Mouse (Mus musculus) spleen, embryonic (tissue): ENCODE measurements around the gene Mptx2.
"Not testable (repeated sequence)": the region's sequence is repeated elsewhere in the genome, so short reads cannot be mapped to it uniquely, and the experiment has no call there.

Experiments used
- CTCF ChIA-PET: fragments of 350-600 bp; sonication (Branson Sonifier 250); formaldehyde crosslinking; loops from one replicate; lab custom pipeline; 2022; lab: Charles Lee

The Mptx2 gene

GRCm38 (mm10) chr1:173277677-173278076, at the start of gene Mptx2:
TSS of gene Mptx2 (minus strand) at chr1:173277777.
- CTCF ChIA-PET: no interaction called here

GRCm38 (mm10) chr1:173326552-173326951, 49.0 kb upstream of the Mptx2 start:
- CTCF ChIA-PET: no interaction called here

GRCm38 (mm10) chr1:173325395-173325794, 47.8 kb upstream of the Mptx2 start:
- CTCF ChIA-PET: no interaction called here

- CTCF ChIA-PET: no interaction called here
These were observed 47.4 kb upstream of the Mptx2 start for GRCm38 (mm10) chr1:173324961-173325360.

GRCm38 (mm10) chr1:173323839-173324585, 46.4 kb upstream of the Mptx2 start:
- CTCF ChIA-PET: no interaction called here

GRCm38 (mm10) chr1:173322249-173322627, 44.7 kb upstream of the Mptx2 start:
- CTCF ChIA-PET: no interaction called here

GRCm38 (mm10) chr1:173321593-173322248, 44.1 kb upstream of the Mptx2 start:
- CTCF ChIA-PET: interaction anchor here (0.7 kb wide), 1 partner anchor 13 kb away, joined by 8 read pairs; no protein-coding TSS in a partner anchor

GRCm38 (mm10) chr1:173317925-173318477, 40.4 kb upstream of the Mptx2 start:
- CTCF ChIA-PET: no interaction called here

GRCm38 (mm10) chr1:173315725-173316124, 38.1 kb upstream of the Mptx2 start:
- CTCF ChIA-PET: no interaction called here

- CTCF ChIA-PET: not testable (repeated sequence)
These were observed 36.0 kb upstream of the Mptx2 start for GRCm38 (mm10) chr1:173313535-173314050.

- CTCF ChIA-PET: not testable (repeated sequence)
These were observed 25.2 kb upstream of the Mptx2 start for GRCm38 (mm10) chr1:173302795-173303194.

GRCm38 (mm10) chr1:173265701-173266100, 11.9 kb downstream of the Mptx2 start, which contains the start of gene Olfr418:
TSS of gene Olfr418 (plus strand) at chr1:173266001.
- CTCF ChIA-PET: no interaction called here

GRCm38 (mm10) chr1:173249888-173250287, 27.7 kb downstream of the Mptx2 start:
- CTCF ChIA-PET: no interaction called here

- CTCF ChIA-PET: not testable (repeated sequence)
These were observed 40.6 kb downstream of the Mptx2 start for GRCm38 (mm10) chr1:173237004-173237403.

GRCm38 (mm10) chr1:173227081-173227480, 50.5 kb downstream of the Mptx2 start, which contains the start of gene Fcer1a:
TSS of gene Fcer1a (minus strand) at chr1:173227214.
- CTCF ChIA-PET: no interaction called here
